Mouse (Mus musculus): ENCODE results near the gene Lsm10.

GRCm38 (mm10) chr4:126118651-126119050 lies 22.2 kb downstream of the Lsm10 start:
- TF ChIP-seq CTCF (IDR thresholded peaks at IDR 0.05; ENCODE audit: insufficient read depth, low read length) (no peak), POLR2A (IDR thresholded peaks at IDR 0.05; ENCODE audit: borderline replicate concordance, extremely low read depth, low read depth, low read length) (no peak)
